Mouse (Mus musculus) kidney, adult 2 months (tissue): ENCODE results near the gene Cmpk2. TPM values are rescaled to one million over a fixed set of nuclear protein-coding genes. Genes with fewer than 3 reads are reported as not detected.

Experiments used
- DNase-seq: peaks from one replicate; pipeline ENCODE4 v3.0.0; 2021
- H3K27ac ChIP-seq: fragments of 200-500 bp; 2 replicates; pipeline ENCODE4 v1.5.1; 2012; ENCODE audit warnings: low read depth, low read length, control low read depth, inconsistent platforms; ENCODE audit not compliant: insufficient read depth
- H3K27me3 ChIP-seq: fragments of 200-500 bp; replicated peaks from 2 replicates; pipeline ENCODE4 v1.6.1; 2012; ENCODE audit warnings: mild to moderate bottlenecking, moderate library complexity, low read length, inconsistent platforms; ENCODE audit not compliant: control insufficient read depth, insufficient read depth
- H3K36me3 ChIP-seq: fragments of 200-500 bp; 2 replicates; pipeline ENCODE4 v1.6.1; 2012; ENCODE audit warnings: mild to moderate bottlenecking, moderate library complexity, low read length, inconsistent platforms; ENCODE audit not compliant: control insufficient read depth, insufficient read depth
- H3K4me1 ChIP-seq: fragments of 200-500 bp; 2 replicates; pipeline ENCODE4 v1.6.1; 2011; ENCODE audit warnings: low read length; ENCODE audit not compliant: control insufficient read depth, insufficient read depth
- H3K4me3 ChIP-seq: fragments of 200-500 bp; 2 replicates; pipeline ENCODE4 v1.5.1; 2011; ENCODE audit warnings: mild to moderate bottlenecking, low read depth, low read length, control low read depth; ENCODE audit not compliant: insufficient read depth
- CTCF ChIP-seq: fragments of 200-500 bp; conservative IDR thresholded peaks from 2 replicates; pipeline ENCODE4 v1.5.1; 2011; ENCODE audit warnings: low read depth, mild to moderate bottlenecking, control low read depth, low read length, moderate library complexity, mixed read lengths; ENCODE audit not compliant: insufficient read depth, insufficient read length
- POLR2A ChIP-seq: fragments of 200-500 bp; IDR thresholded peaks from one replicate; pipeline ENCODE4 v1.6.1; 2011; ENCODE audit warnings: low read depth, low read length, control low read depth
- WGBS: fragments of 180-500 bp; shearing (Covaris S2); methylation state at CpG from one replicate; pipeline ENCODE4 v1.1.7; 2018; 5-methylcytosine and 5-hydroxymethylcytosine counted together
- polyA plus RNA-seq: library from polyadenylated mRNA; depleted of rRNA; stranded (reverse); fragments of >200 nt; gene quantifications from 2 replicates; pipeline ENCODE4 v1.2.3, GENCODE M21; 2012; rRNA removed

Cmpk2 gene
- polyA plus RNA-seq, 1 experiment, result 15.0 TPM

- Histone ChIP-seq H3K4me3 (no peak overlapping the region), H3K27ac (no peak overlapping the region), H3K27me3 (no peaks in the 10 kb centered on the region), H3K36me3 (no peaks in the 10 kb centered on the region), H3K4me1 (no peaks in the 10 kb centered on the region)
- TF ChIP-seq CTCF (no peak), POLR2A (no peak)
- WGBS, result 87% methylated on average over 4 of the region's 4 CpGs
- no peak for DNase-seq
Measured at GRCm38 (mm10) chr12:26510971-26511370, 42.0 kb downstream of the Cmpk2 start.

- H3K36me3 ChIP-seq, result no peaks in the 10 kb centered on the region
- 85% methylated on average over 3 of the region's 3 CpGs for WGBS
- no peak for TF ChIP-seq POLR2A
- TF ChIP-seq CTCF, result no peak
- no peaks in the 10 kb centered on the region for H3K4me1 ChIP-seq
- no peaks in the 10 kb centered on the region for H3K27me3 ChIP-seq
- no peak for DNase-seq
- no peak overlapping the region for H3K4me3 ChIP-seq
- H3K27ac ChIP-seq, result no peak overlapping the region
Measured at GRCm38 (mm10) chr12:26518206-26518605, 49.2 kb downstream of the Cmpk2 start.

GRCm38 (mm10) chr12:26524943-26525697 is 56.1 kb downstream of the Cmpk2 start:
- Histone ChIP-seq H3K4me1 (no peaks in the 10 kb centered on the region), H3K4me3 (no peak overlapping the region), H3K36me3 (no peaks in the 10 kb centered on the region), H3K27me3 (no peaks in the 10 kb centered on the region), H3K27ac (no peak overlapping the region; the same call in 1 of the 2 replicates)
- TF ChIP-seq CTCF (no peak), POLR2A (no peak)
- peak; percentile 67 for DNase-seq
- WGBS, result 49% methylated on average over 3 of the region's 3 CpGs

GRCm38 (mm10) chr12:26525698-26526026 is 56.7 kb downstream of the Cmpk2 start:
- Histone ChIP-seq H3K4me3 (no peak overlapping the region), H3K36me3 (no peaks in the 10 kb centered on the region), H3K27me3 (no peaks in the 10 kb centered on the region), H3K4me1 (no peaks in the 10 kb centered on the region), H3K27ac (no peak overlapping the region)
- no peak for TF ChIP-seq CTCF
- TF ChIP-seq POLR2A, result no peak
- 32% methylated on average over 5 of the region's 5 CpGs for WGBS
- DNase-seq, result no peak

Other genes with a start within 250 kb of the Cmpk2 start
- gene Rnf144a, start 54.0 kb upstream of the Cmpk2 start, polyA plus RNA-seq, result 12.6 and 12.7 TPM in 2 replicates
- 17.6 and 19.8 TPM in 2 replicates for gene Rsad2, start 12.8 kb upstream of the Cmpk2 start, polyA plus RNA-seq